Mouse (Mus musculus): ENCODE results near the gene Slc25a33. TPM values are rescaled to one million over a fixed set of nuclear protein-coding genes. Genes with fewer than 3 reads are reported as not detected.

Slc25a33 gene
- polyA plus RNA-seq, 1 experiment from 2014 or later: 10.3 TPM

DNA sequence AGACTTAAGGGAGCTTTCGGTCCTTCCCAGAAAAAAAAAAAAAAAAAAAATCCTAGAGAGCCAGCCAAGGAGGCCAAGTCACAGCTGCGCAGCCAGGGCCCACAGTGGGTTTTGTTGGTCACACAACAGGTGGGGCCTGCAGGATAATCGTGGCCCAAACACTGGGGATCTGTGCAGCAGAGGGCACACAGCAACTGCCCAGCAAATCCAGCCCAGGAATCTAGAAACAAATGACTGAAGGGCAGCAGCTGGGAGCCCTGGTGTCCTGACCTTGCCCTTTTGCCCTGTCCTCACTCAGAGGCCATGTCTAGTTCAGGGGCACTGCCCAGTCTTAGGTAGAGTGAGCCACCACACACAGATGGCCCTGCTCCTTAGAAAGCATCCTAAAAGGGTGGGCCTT is 41.8 kb downstream of the Slc25a33 start:
- H3K9ac ChIP-seq: no peak overlapping the region
- ATAC-seq: no peak
- 86% methylated on average over 3 of the region's 3 CpGs for WGBS
- H3K9me3 ChIP-seq: no peaks in the 10 kb centered on the region
- no peak overlapping the region for H3K4me3 ChIP-seq (replicated peaks)
- no peaks in the 10 kb centered on the region for H3K27me3 ChIP-seq (replicated peaks)
- H3K27ac ChIP-seq: no peak overlapping the region
- peaks cover 23% of the 10 kb centered on the region for H3K36me3 ChIP-seq
- peaks cover 54% of the 10 kb centered on the region for H3K4me1 ChIP-seq (replicated peaks)
- no peak overlapping the region for H3K4me2 ChIP-seq (replicated peaks)

GRCm38 (mm10) chr4:149730827-149731226 is 43.2 kb downstream of the Slc25a33 start:
- Histone ChIP-seq H3K27me3 (replicated peaks) (no peaks in the 10 kb centered on the region), H3K9ac (no peak overlapping the region), H3K4me3 (replicated peaks) (no peak overlapping the region), H3K27ac (no peak overlapping the region), H3K4me1 (replicated peaks) (peaks cover 42% of the 10 kb centered on the region), H3K4me2 (replicated peaks) (no peak overlapping the region), H3K36me3 (peaks cover 36% of the 10 kb centered on the region), H3K9me3 (no peaks in the 10 kb centered on the region)
- 45% methylated on average over 7 of the region's 7 CpGs for WGBS
- ATAC-seq: peak; percentile 66

GRCm38 (mm10) chr4:149728810-149729209 is 45.3 kb downstream of the Slc25a33 start:
- Histone ChIP-seq H3K4me1 (replicated peaks) (peaks cover 24% of the 10 kb centered on the region), H3K4me3 (replicated peaks) (no peak overlapping the region), H3K27me3 (replicated peaks) (no peaks in the 10 kb centered on the region), H3K9me3 (no peaks in the 10 kb centered on the region), H3K4me2 (replicated peaks) (no peak overlapping the region), H3K9ac (no peak overlapping the region), H3K36me3 (peaks cover 39% of the 10 kb centered on the region), H3K27ac (no peak overlapping the region)
- no peak for ATAC-seq
- 72% methylated on average over 8 of the region's 8 CpGs for WGBS

- Histone ChIP-seq H3K27ac (no peak overlapping the region), H3K9ac (no peak overlapping the region), H3K4me2 (replicated peaks) (no peak overlapping the region), H3K27me3 (replicated peaks) (no peaks in the 10 kb centered on the region), H3K4me1 (replicated peaks) (peaks cover 13% of the 10 kb centered on the region; the same call in 1 of the 2 replicates), H3K4me3 (replicated peaks) (no peak overlapping the region), H3K36me3 (peaks cover 39% of the 10 kb centered on the region), H3K9me3 (no peaks in the 10 kb centered on the region)
- ATAC-seq: no peak
- 98% methylated on average over 5 of the region's 5 CpGs for WGBS
These were observed 46.4 kb downstream of the Slc25a33 start for GRCm38 (mm10) chr4:149727636-149728035.

- Histone ChIP-seq H3K27ac (no peak overlapping the region), H3K4me1 (replicated peaks) (no peaks in the 10 kb centered on the region), H3K36me3 (peaks cover 38% of the 10 kb centered on the region), H3K4me2 (replicated peaks) (no peak overlapping the region), H3K4me3 (replicated peaks) (no peak overlapping the region), H3K27me3 (replicated peaks) (no peaks in the 10 kb centered on the region), H3K9me3 (no peaks in the 10 kb centered on the region), H3K9ac (no peak overlapping the region; the same call in 1 of the 2 replicates)
- ATAC-seq: 0 out of 2 replicates have a peak, but pooled peaks have one; percentile 16
- 67% methylated on average over 15 of the region's 15 CpGs for WGBS
These were observed 48.3 kb downstream of the Slc25a33 start for GRCm38 (mm10) chr4:149725661-149726350.

GRCm38 (mm10) chr4:149724916-149725470 is 49.1 kb downstream of the Slc25a33 start:
- H3K9ac ChIP-seq: no peak overlapping the region
- no peak overlapping the region for H3K4me2 ChIP-seq (replicated peaks)
- H3K27ac ChIP-seq: no peak overlapping the region
- ATAC-seq: no peak
- H3K27me3 ChIP-seq (replicated peaks): no peaks in the 10 kb centered on the region
- no peaks in the 10 kb centered on the region for H3K9me3 ChIP-seq
- peaks cover 43% of the 10 kb centered on the region for H3K36me3 ChIP-seq
- no peak overlapping the region for H3K4me3 ChIP-seq (replicated peaks)
- whole genome bisulfite sequencing: 88% methylated on average over 17 of the region's 17 CpGs
- no peaks in the 10 kb centered on the region for H3K4me1 ChIP-seq (replicated peaks)

DNA sequence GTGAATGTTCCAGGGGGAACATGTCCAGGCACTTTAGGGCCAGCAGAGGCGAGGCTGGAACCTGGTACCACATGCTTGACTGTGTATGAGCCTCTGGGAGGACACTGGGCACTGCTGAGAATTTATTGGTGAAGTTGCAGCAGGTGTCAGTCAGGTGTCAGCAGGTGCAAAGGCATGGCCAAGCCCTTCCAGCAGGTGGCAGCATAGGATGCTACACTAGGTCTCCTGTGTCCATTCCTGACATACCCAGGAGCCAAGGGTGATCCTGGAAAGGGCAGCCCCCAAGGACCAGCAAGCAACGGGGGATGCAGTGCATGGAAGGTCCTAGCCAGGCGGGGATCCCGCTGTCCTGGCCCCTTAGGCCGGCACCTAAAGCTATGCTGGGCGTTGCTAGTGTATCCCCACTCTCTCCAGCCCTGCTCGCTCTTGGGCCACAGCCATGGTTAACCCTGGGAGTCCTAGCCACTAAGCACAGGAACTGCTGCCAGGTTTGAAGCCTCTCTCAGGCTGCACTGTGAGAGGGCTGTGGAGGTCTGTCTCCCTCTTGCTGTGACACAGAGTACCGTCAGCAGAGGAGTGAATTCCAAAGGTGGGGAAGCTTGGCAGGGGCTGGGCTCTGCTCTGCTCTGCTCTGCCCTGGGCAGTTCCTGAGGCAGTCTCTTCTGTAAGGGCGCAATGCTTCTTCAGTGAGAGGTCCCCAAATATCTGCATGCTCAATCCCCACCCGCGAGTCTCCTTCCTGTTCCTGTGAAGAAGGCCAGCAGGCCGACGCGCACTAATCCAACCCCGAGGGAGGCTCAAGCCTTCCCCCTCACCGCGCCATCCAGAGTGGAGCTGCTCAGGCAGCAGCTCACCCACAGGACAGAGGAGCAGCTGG is 50.0 kb downstream of the Slc25a33 start:
- H3K27me3 ChIP-seq (replicated peaks): no peaks in the 10 kb centered on the region
- H3K4me3 ChIP-seq (replicated peaks): no peak overlapping the region
- no peak overlapping the region for H3K4me2 ChIP-seq (replicated peaks)
- 74% methylated on average over 17 of the region's 17 CpGs for WGBS
- H3K27ac ChIP-seq: no peak overlapping the region
- no peaks in the 10 kb centered on the region for H3K4me1 ChIP-seq (replicated peaks)
- H3K9me3 ChIP-seq: no peaks in the 10 kb centered on the region
- peak; percentile 54 for ATAC-seq
- H3K36me3 ChIP-seq: peaks cover 44% of the 10 kb centered on the region
- H3K9ac ChIP-seq: no peak overlapping the region

DNA sequence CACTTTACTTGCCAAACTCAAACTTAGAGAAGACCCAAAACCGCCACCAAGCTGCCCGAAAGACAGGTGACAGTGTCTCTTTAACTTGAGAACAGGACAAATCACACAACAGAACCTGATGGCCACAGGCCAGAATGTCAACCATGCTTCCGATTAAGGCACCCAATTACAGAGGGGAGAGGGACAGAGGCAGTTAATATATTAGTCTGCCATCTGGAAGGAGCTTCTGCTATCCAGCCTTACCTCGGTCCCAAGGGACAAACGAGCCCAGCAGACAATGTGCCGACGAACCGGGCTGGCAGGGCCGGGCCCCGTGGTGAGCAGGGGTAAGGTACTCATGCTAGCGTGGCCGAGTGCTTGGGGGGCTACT is 51.1 kb downstream of the Slc25a33 start:
- no peak overlapping the region for H3K9ac ChIP-seq
- no peak for ATAC-seq
- 87% methylated on average over 12 of the region's 12 CpGs for WGBS
- H3K27me3 ChIP-seq (replicated peaks): no peaks in the 10 kb centered on the region
- H3K36me3 ChIP-seq: peaks cover 50% of the 10 kb centered on the region
- H3K9me3 ChIP-seq: no peaks in the 10 kb centered on the region
- no peaks in the 10 kb centered on the region for H3K4me1 ChIP-seq (replicated peaks)
- no peak overlapping the region for H3K4me2 ChIP-seq (replicated peaks)
- no peak overlapping the region for H3K4me3 ChIP-seq (replicated peaks)
- H3K27ac ChIP-seq: no peak overlapping the region

DNA sequence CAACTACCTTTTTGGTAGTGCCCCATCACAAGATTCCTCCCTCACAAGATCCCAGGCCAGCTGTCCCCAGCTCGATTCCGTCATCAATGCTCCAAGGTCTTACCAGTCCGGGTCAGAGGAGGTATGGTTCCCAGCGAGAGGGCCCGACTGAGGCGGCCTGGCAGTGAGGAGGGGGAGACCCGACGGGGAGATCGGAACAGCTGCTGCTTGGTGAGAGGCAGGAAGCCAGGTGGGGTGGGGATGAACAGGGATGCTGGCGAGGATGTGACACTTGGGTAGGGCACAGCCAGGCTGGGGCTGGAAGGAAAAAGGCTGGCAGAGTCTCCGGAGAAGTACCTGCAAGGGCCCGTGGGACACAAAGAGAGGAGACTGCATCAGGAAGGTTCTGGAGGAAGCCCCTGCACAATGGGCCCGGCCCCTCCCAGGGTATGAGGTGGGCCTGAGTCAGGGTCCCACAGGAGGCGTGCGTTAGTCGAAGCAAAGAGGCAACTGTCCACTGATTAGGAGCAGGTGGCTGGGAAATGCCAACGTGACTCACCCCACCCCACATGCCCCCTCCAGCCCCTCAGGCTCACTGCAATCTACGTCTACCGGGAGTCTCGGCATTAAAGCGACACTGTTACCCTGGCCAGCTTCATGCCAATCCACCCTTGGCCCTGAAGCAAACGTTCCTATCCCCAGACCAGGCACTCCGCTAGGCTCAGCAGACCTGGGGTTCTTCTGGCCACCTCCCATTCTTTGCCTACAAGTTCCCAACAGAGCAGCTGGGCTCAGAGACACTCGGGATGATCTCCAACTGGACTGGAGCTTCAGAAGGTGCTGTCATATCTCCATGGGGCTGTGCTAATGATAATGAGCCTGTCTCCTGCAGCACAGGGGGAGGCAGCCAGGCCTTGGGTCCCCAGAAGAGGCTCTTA is 51.7 kb downstream of the Slc25a33 start:
- H3K4me1 ChIP-seq (replicated peaks): no peaks in the 10 kb centered on the region
- H3K9me3 ChIP-seq: no peaks in the 10 kb centered on the region
- 88% methylated on average over 24 of the region's 24 CpGs for WGBS
- peaks cover 53% of the 10 kb centered on the region for H3K36me3 ChIP-seq
- no peak overlapping the region for H3K27ac ChIP-seq
- H3K4me2 ChIP-seq (replicated peaks): no peak overlapping the region
- no peak overlapping the region for H3K4me3 ChIP-seq (replicated peaks)
- H3K27me3 ChIP-seq (replicated peaks): no peaks in the 10 kb centered on the region
- ATAC-seq: no peak
- no peak overlapping the region for H3K9ac ChIP-seq

DNA sequence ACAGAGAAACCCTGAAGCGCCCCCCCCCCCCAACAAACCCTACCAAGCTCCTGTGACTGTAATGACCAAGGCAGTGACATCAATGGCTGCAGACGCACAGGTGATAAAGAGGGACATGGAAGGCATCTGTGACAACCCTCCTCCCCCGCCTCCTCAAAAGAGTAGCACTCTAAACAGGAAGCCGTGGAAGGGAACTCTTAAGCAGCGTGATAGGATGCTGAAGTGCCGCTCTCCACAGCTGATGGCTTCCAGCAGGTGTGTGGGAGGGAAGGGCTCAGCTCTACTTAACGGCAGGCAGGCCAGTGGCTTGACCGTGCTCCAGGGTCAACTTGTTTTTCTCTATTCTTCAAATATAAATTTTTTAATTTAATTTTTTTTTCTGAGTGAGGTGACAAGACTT is 52.9 kb downstream of the Slc25a33 start:
- H3K27me3 ChIP-seq (replicated peaks): no peaks in the 10 kb centered on the region
- no peaks in the 10 kb centered on the region for H3K9me3 ChIP-seq
- no peak overlapping the region for H3K9ac ChIP-seq
- H3K4me3 ChIP-seq (replicated peaks): no peak overlapping the region
- H3K27ac ChIP-seq: no peak overlapping the region
- peaks cover 54% of the 10 kb centered on the region for H3K36me3 ChIP-seq
- no peak overlapping the region for H3K4me2 ChIP-seq (replicated peaks)
- 78% methylated on average over 8 of the region's 8 CpGs for WGBS
- no peaks in the 10 kb centered on the region for H3K4me1 ChIP-seq (replicated peaks)
- no peak for ATAC-seq

DNA sequence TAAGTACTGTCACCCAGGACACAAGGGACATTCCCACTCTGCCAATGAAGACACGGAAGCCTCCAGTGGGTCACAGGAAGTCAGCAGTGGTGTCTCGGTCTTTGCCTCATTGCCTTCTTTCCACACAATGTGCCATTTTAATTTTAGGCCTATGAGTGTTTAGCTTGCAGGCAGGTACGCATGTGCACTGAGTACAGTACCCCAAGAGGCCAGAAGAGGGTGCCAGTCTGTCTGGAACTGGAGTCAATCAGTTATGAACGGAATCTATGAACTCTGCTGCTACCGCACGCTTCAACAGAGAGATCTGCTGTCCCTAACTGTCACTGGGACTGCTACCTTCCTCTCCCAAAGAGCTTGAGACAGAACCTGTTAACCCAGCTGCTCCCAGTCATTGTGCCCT is 54.4 kb downstream of the Slc25a33 start:
- Histone ChIP-seq H3K36me3 (peaks cover 55% of the 10 kb centered on the region), H3K4me3 (replicated peaks) (no peak overlapping the region), H3K9me3 (no peaks in the 10 kb centered on the region), H3K4me2 (replicated peaks) (no peak overlapping the region), H3K27me3 (replicated peaks) (no peaks in the 10 kb centered on the region), H3K9ac (no peak overlapping the region), H3K27ac (no peak overlapping the region), H3K4me1 (replicated peaks) (no peaks in the 10 kb centered on the region)
- ATAC-seq: no peak
- WGBS: 85% methylated on average over 6 of the region's 6 CpGs

DNA sequence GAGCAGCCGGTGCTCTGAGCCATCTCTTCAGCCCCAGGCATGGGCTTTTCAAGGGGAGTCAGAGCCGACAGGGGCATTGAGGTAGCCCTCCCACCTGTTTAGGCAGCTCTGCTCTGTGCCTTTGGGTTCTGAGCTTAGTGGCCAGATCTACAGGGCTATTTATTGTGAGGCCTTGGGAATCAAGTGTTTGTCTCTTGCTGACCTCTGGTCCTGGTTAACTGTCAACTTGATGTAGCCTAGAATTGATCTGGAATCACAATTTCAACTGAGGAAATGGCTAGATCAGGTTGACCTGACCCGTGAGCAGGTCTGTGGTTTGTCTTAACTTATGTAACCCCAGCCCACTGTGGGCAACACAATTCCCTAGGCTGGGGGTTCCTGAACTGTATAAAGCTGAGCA is 59.5 kb downstream of the Slc25a33 start:
- no peak overlapping the region for H3K4me3 ChIP-seq (replicated peaks)
- no peak overlapping the region for H3K4me2 ChIP-seq (replicated peaks)
- 0 out of 2 replicates have a peak, but pooled peaks cover 14% of the 10 kb centered on the region for H3K4me1 ChIP-seq (replicated peaks)
- peaks cover 36% of the 10 kb centered on the region for H3K36me3 ChIP-seq
- 83% methylated on average over 3 of the region's 3 CpGs for WGBS
- H3K27me3 ChIP-seq (replicated peaks): no peaks in the 10 kb centered on the region
- ATAC-seq: no peak
- no peaks in the 10 kb centered on the region for H3K9me3 ChIP-seq
- no peak overlapping the region for H3K27ac ChIP-seq
- no peak overlapping the region for H3K9ac ChIP-seq

Data from intestine, embryonic 15.5 days (tissue).